Mouse (Mus musculus) heart, adult 2 months (tissue): Measurements from ENCODE around the gene Klk1. TPM values are rescaled to one million over a fixed set of nuclear protein-coding genes. Genes with fewer than 3 reads are reported as not detected.

Experiments used
- DNase-seq, 2 experiments: peaks; one replicate each; pipeline ENCODE4 v3.0.0; 2021
- H3K27ac ChIP-seq: fragments of 200-600 bp; 2 replicates; pipeline ENCODE4 v1.8.1; 2022
- H3K27me3 ChIP-seq: fragments of 200-500 bp; 2 replicates; pipeline ENCODE4 v1.6.1; 2012; ENCODE audit warnings: mild to moderate bottlenecking, low read length, inconsistent platforms, mixed read lengths; ENCODE audit not compliant: control insufficient read depth, insufficient read depth
- H3K36me3 ChIP-seq: fragments of 200-500 bp; 2 replicates; pipeline ENCODE4 v1.6.1; 2012; ENCODE audit warnings: low read length, inconsistent platforms; ENCODE audit not compliant: control insufficient read depth, insufficient read depth
- H3K4me1 ChIP-seq: fragments of 200-500 bp; 2 replicates; pipeline ENCODE4 v1.6.1; 2011; ENCODE audit warnings: low read length; ENCODE audit not compliant: control insufficient read depth, insufficient read depth
- H3K4me3 ChIP-seq: fragments of 200-600 bp; 2 replicates; pipeline ENCODE4 v1.8.1; 2022
- H3K79me2 ChIP-seq: fragments of 200-500 bp; replicated peaks from 2 replicates; pipeline ENCODE4 v1.6.1; 2012; ENCODE audit warnings: mild to moderate bottlenecking, inconsistent platforms, low read length, moderate library complexity, mixed read lengths; ENCODE audit not compliant: control insufficient read depth, insufficient read depth
- H3K9ac ChIP-seq: fragments of 200-500 bp; 2 replicates; pipeline ENCODE4 v1.6.1; 2012; ENCODE audit warnings: low read depth, mild to moderate bottlenecking, control low read depth, inconsistent platforms, low read length, mixed read lengths
- CTCF ChIP-seq: fragments of 200-600 bp; IDR thresholded peaks from 2 replicates; pipeline ENCODE4 v1.8.1; 2022; ENCODE audit warnings: antibody characterized with exemption, mild to moderate bottlenecking, moderate library complexity
- EP300 ChIP-seq: fragments of 200-500 bp; IDR thresholded peaks from 2 replicates; pipeline ENCODE4 v1.6.1; 2011; ENCODE audit warnings: low read depth, low read length, control low read depth; ENCODE audit not compliant: insufficient read depth
- POLR2A ChIP-seq: fragments of 200-500 bp; IDR thresholded peaks from 2 replicates; pipeline ENCODE4 v1.6.1; 2011; ENCODE audit warnings: mild to moderate bottlenecking, low read depth, low read length, control low read depth; ENCODE audit not compliant: insufficient read depth
- WGBS: fragments of 180-500 bp; shearing (Covaris S2); methylation state at CpG from one replicate; pipeline ENCODE4 v1.1.7; 2018; 5-methylcytosine and 5-hydroxymethylcytosine counted together
- intact Hi-C: fragments of 180-260 bp; cut with DNase I; formaldehyde crosslinking; loops from one replicate; pipeline ENCODE4 v1.15.1; 2025
- polyA plus RNA-seq: library from polyadenylated mRNA; depleted of rRNA; stranded (reverse); fragments of >200 nt; gene quantifications from 2 replicates; pipeline ENCODE4 v1.2.3, GENCODE M21; 2012
- total RNA-seq, 2 experiments: library from RNA; stranded (reverse); gene quantifications; 2 replicates each; pipeline ENCODE4 v1.2.3; 2021

The Klk1 gene
- total and polyA plus RNA-seq, 3 experiments = 0.62 TPM; not detected in 2

GRCm38 (mm10) chr7:44240712-44241111, 15.6 kb downstream of the Klk1 start:
- Histone ChIP-seq H3K4me1 (peaks cover 1% of the 10 kb centered on the region), H3K4me3 (no peak overlapping the region), H3K79me2 (no peaks in the 10 kb centered on the region), H3K27me3 (no peaks in the 10 kb centered on the region), H3K9ac (no peak overlapping the region), H3K36me3 (no peaks in the 10 kb centered on the region), H3K27ac (no peak overlapping the region)
- 19% methylated on average over 1 of the region's 1 CpGs for WGBS
- intact Hi-C loops = loop anchor here (10.0 kb wide), 1 partner anchor 64 kb away; the partner anchor contains the start of gene Clec11a
- TF ChIP-seq CTCF (no peak), EP300 (no peak), POLR2A (no peak)
- DNase-seq = no peak

GRCm38 (mm10) chr7:44241163-44241562, 16.0 kb downstream of the Klk1 start:
- Histone ChIP-seq H3K9ac (no peak overlapping the region), H3K79me2 (no peaks in the 10 kb centered on the region), H3K36me3 (no peaks in the 10 kb centered on the region), H3K27ac (no peak overlapping the region), H3K27me3 (no peaks in the 10 kb centered on the region), H3K4me1 (peaks cover 1% of the 10 kb centered on the region), H3K4me3 (no peak overlapping the region)
- WGBS = 72% methylated on average over 2 of the region's 2 CpGs
- intact Hi-C loops = loop anchor here (10.0 kb wide), 1 partner anchor 64 kb away; the partner anchor contains the start of gene Clec11a
- no peak for TF ChIP-seq POLR2A
- DNase-seq = no peak

GRCm38 (mm10) chr7:44244080-44244479, 18.9 kb downstream of the Klk1 start:
- Histone ChIP-seq H3K4me1 (peaks cover 1% of the 10 kb centered on the region), H3K27ac (no peak overlapping the region), H3K9ac (no peak overlapping the region), H3K27me3 (no peaks in the 10 kb centered on the region), H3K79me2 (0 out of 2 replicates have a peak, but pooled peaks cover 1% of the 10 kb centered on the region), H3K36me3 (0 out of 2 replicates have a peak, but pooled peaks cover 2% of the 10 kb centered on the region), H3K4me3 (no peak overlapping the region)
- intact Hi-C loops = loop anchor here (10.0 kb wide), 1 partner anchor 61 kb away; the partner anchor contains the start of gene Clec11a
- WGBS = 50% methylated on average over 1 of the region's 1 CpGs
- TF ChIP-seq CTCF (no peak), EP300 (no peak)
- no peak for DNase-seq

- no peaks in the 10 kb centered on the region for H3K27me3 ChIP-seq
- H3K9ac ChIP-seq = peak within 1 kb of the TSS; percentile 91
- WGBS = under 1% methylated on average over 58 of the region's 62 CpGs
- peak; percentile 91 to 96 for DNase-seq
- peak within 1 kb of the TSS; percentile 99 for H3K27ac ChIP-seq
- H3K4me1 ChIP-seq = peaks cover 1% of the 10 kb centered on the region
- intact Hi-C loops = loop anchor here (5.0 to 10.0 kb wide), 3 partner anchors 58 to 306 kb away; partner anchors contain the start of genes Aspdh, Clec11a, Josd2 and Nr1h2
- TF ChIP-seq CTCF = no peak; the same call in 1 of the 2 replicates
- TF ChIP-seq EP300 = 0 out of 2 replicates have a peak, but pooled peaks have one; percentile 37
- peak; percentile 94 for TF ChIP-seq POLR2A
- H3K36me3 ChIP-seq = 0 out of 2 replicates have a peak, but pooled peaks cover 2% of the 10 kb centered on the region
- H3K79me2 ChIP-seq = 0 out of 2 replicates have a peak, but pooled peaks cover 1% of the 10 kb centered on the region
- peak within 1 kb of the TSS; percentile 97 for H3K4me3 ChIP-seq
Observed at GRCm38 (mm10) chr7:44246055-44246983, 21.2 kb downstream of the Klk1 start, which contains the start of the genes 1700028J19Rik and 2410002F23Rik. 1700028J19Rik (minus strand) TSS chr7:44246695. 2410002F23Rik (plus strand) TSS chr7:44246722.

- under 1% methylated on average over 23 of the region's 23 CpGs for WGBS
Observed at GRCm38 (mm10) chr7:44246984-44247470, 21.9 kb downstream of the Klk1 start.

More at GRCm38 (mm10) chr7:44246984-44247470, 21.9 kb downstream of the Klk1 start:
- Histone ChIP-seq H3K4me3 (peak overlapping the region; percentile 97), H3K27ac (peak overlapping the region; percentile 99), H3K27me3 (no peaks in the 10 kb centered on the region), H3K9ac (peak overlapping the region; percentile 91), H3K36me3 (0 out of 2 replicates have a peak, but pooled peaks cover 2% of the 10 kb centered on the region), H3K79me2 (0 out of 2 replicates have a peak, but pooled peaks cover 1% of the 10 kb centered on the region), H3K4me1 (peaks cover 1% of the 10 kb centered on the region)
- no peak for TF ChIP-seq POLR2A
- TF ChIP-seq CTCF = no peak
- no peak for TF ChIP-seq EP300
- intact Hi-C loops = loop anchor here (5.0 to 10.0 kb wide), 3 partner anchors 58 to 305 kb away; partner anchors contain the start of genes Aspdh, Clec11a, Josd2 and Nr1h2
- no peak for DNase-seq
